Mouse (Mus musculus): ENCODE results near the gene Ttll10.
A peak's percentile ranks its signal among the peaks of the same experiment; 100 is the strongest.

The Ttll10 gene

GRCm38 (mm10) chr4:156065156-156065894 lies 6.1 kb upstream of the Ttll10 start:
- DNase-seq (ENCODE audit: low read depth, low spot score): no peak

- DNase-seq (ENCODE audit: low read depth, low spot score): no peak
Observed at GRCm38 (mm10) chr4:156064510-156064897, 5.3 kb upstream of the Ttll10 start.

GRCm38 (mm10) chr4:156063861-156064509 lies 4.8 kb upstream of the Ttll10 start:
- peak; percentile 71 for DNase-seq (ENCODE audit: low read depth, low spot score)

- peak; percentile 71 for DNase-seq (ENCODE audit: low read depth, low spot score)
Observed at GRCm38 (mm10) chr4:156059713-156060112, 499 bp upstream of the Ttll10 start.

- no peak for DNase-seq (ENCODE audit: low read depth, low spot score)
Observed at GRCm38 (mm10) chr4:156058826-156059225, 388 bp downstream of the Ttll10 start.

- DNase-seq (ENCODE audit: low read depth, low spot score): no peak
Observed at GRCm38 (mm10) chr4:156057702-156058101, 1.5 kb downstream of the Ttll10 start.

- DNase-seq (ENCODE audit: low read depth, low spot score): no peak
Observed at GRCm38 (mm10) chr4:156055173-156055572, 4.0 kb downstream of the Ttll10 start.

- no peak for DNase-seq (ENCODE audit: low read depth, low spot score)
Observed at GRCm38 (mm10) chr4:156054606-156055005, 4.6 kb downstream of the Ttll10 start.

GRCm38 (mm10) chr4:156054130-156054529 lies 5.1 kb downstream of the Ttll10 start:
- no peak for DNase-seq (ENCODE audit: low read depth, low spot score)

GRCm38 (mm10) chr4:156053113-156053512 lies 6.1 kb downstream of the Ttll10 start:
- no peak for DNase-seq (ENCODE audit: low read depth, low spot score)

- peak; percentile 49 for DNase-seq (ENCODE audit: low read depth, low spot score)
Observed at GRCm38 (mm10) chr4:156050391-156050980, 8.7 kb downstream of the Ttll10 start.

GRCm38 (mm10) chr4:156049779-156050178 lies 9.4 kb downstream of the Ttll10 start:
- DNase-seq (ENCODE audit: low read depth, low spot score): no peak

GRCm38 (mm10) chr4:156044754-156045153 lies 14.5 kb downstream of the Ttll10 start:
- DNase-seq (ENCODE audit: low read depth, low spot score): no peak

- peak; percentile 27 for DNase-seq (ENCODE audit: low read depth, low spot score)
Observed at GRCm38 (mm10) chr4:156034901-156035300, 24.3 kb downstream of the Ttll10 start.

GRCm38 (mm10) chr4:156034301-156034700 lies 24.9 kb downstream of the Ttll10 start:
- DNase-seq (ENCODE audit: low read depth, low spot score): peak; percentile 53

GRCm38 (mm10) chr4:156033476-156034119 lies 25.6 kb downstream of the Ttll10 start:
- DNase-seq (ENCODE audit: low read depth, low spot score): peak; percentile 84

- DNase-seq (ENCODE audit: low read depth, low spot score): no peak
Observed at GRCm38 (mm10) chr4:156032856-156033255, 26.4 kb downstream of the Ttll10 start.

- peak; percentile 95 for DNase-seq (ENCODE audit: low read depth, low spot score)
Observed at GRCm38 (mm10) chr4:156031593-156032391, 27.4 kb downstream of the Ttll10 start.

GRCm38 (mm10) chr4:156031255-156031592 lies 28.0 kb downstream of the Ttll10 start:
- DNase-seq (ENCODE audit: low read depth, low spot score): no peak

GRCm38 (mm10) chr4:156030651-156031118 lies 28.5 kb downstream of the Ttll10 start:
- DNase-seq (ENCODE audit: low read depth, low spot score): peak; percentile 22

GRCm38 (mm10) chr4:156028580-156028979 lies 30.6 kb downstream of the Ttll10 start:
- no peak for DNase-seq (ENCODE audit: low read depth, low spot score)
